Mouse (Mus musculus): ENCODE measurements around the gene Hsd17b6.

DNA sequence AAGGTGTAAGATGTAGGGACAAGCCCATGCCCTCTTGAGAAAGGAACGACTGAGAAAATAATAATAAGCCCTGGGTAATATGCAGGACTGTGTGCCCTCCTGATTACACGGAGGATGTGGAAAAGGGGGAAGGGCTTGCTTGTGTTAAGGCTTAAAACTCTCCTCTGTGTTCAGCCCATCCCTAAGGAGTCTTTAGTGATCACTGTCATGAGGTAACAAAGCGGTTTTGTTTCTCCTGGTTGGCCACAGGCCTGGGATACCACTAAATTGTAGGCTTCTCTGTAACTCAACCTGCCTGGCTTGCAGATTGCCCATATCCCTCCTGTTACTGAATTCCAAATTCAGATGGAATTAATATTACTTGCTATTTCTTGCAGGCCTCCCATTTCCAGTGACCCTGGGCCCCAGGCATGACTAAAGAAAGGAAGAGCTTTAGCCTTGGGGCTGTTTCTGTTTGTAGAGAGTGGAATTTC is 37.0 kb downstream of the Hsd17b6 start:
- TF ChIP-seq CTCF (IDR thresholded peaks at IDR 0.05; ENCODE audit: low read depth): no peak
- no peak for TF ChIP-seq EP300 (IDR thresholded peaks at IDR 0.05; ENCODE audit: low read depth)

Data from heart, postnatal 0 days (tissue).